Mouse (Mus musculus) ES-E14 (cell line): Measurements from ENCODE around the gene Tomm20.

Source experiments
- CHD2 ChIP-seq: IDR thresholded peaks from 2 replicates; pipeline ENCODE4 v1.6.1; 2014; ENCODE audit warnings: mild to moderate bottlenecking, low read depth, low read length, inconsistent platforms
- HCFC1 ChIP-seq: IDR thresholded peaks from 2 replicates; pipeline ENCODE4 v1.6.1; 2012; ENCODE audit warnings: low read length, inconsistent platforms, borderline replicate concordance; ENCODE audit not compliant: insufficient read depth
- MAFK ChIP-seq: IDR thresholded peaks from 2 replicates; pipeline ENCODE4 v1.6.1; 2014; ENCODE audit warnings: mild to moderate bottlenecking, low read depth, low read length, inconsistent platforms; ENCODE audit not compliant: insufficient read depth
- ZC3H11A ChIP-seq: IDR thresholded peaks from 2 replicates; pipeline ENCODE4 v1.6.1; 2012; ENCODE audit warnings: low read depth, mild to moderate bottlenecking, inconsistent platforms, low read length, borderline replicate concordance
- ZNF384 ChIP-seq: IDR thresholded peaks from 2 replicates; pipeline ENCODE4 v1.6.1; 2012; ENCODE audit warnings: low read depth, low read length, inconsistent platforms

DNA sequence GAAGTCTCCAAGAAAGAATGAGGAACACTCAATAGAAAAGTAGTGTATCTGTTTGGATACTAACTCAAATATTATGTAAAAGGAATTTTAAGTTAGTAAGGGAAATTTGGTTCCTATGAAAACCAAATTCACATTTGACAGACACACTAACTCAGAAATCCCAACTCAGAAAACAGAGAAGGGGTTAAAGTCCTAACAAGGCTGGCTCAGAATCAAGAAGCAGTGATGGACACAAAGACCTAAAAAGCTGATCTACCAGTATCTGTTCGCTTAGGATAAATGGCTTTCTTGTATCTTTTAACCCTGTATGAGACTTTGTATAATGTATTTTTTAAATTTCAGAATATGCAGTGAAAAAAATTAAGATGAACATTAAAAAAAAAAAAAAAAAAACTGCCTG is 23.9 kb upstream of the Tomm20 start:
- TF ChIP-seq HCFC1 (no peak), ZNF384 (no peak), MAFK (no peak), ZC3H11A (no peak), CHD2 (no peak)
